Mouse (Mus musculus) Patski (cell line): ENCODE measurements around the gene Card14. TPM values are rescaled to one million over a fixed set of nuclear protein-coding genes. Genes with fewer than 3 reads are reported as not detected.
"Not testable (repeated sequence)": the region's sequence is repeated elsewhere in the genome, so short reads cannot be mapped to it uniquely, and the experiment has no call there.

Experiments
- ATAC-seq: fragments of 100-300 bp; one replicate; pipeline ENCODE4 v1.8.0; 2021
- CTCF ChIA-PET: fragments of 350-600 bp; sonication (Branson Sonifier 250); formaldehyde crosslinking; loops from one replicate; lab custom pipeline; 2022; ENCODE audit warnings: inconsistent platforms; lab: Charles Lee
- POLR2A ChIA-PET: fragments of 350-600 bp; sonication (Branson Sonifier 250); formaldehyde crosslinking; loops from one replicate; lab custom pipeline; 2022; ENCODE audit warnings: antibody characterized with exemption, inconsistent platforms; lab: Charles Lee
- DNase-seq: peaks from one replicate; pipeline ENCODE4 v3.0.0-alpha.2; 2011; ENCODE audit warnings: low read depth, low spot score
- H3K27me3 ChIP-seq: fragments of 371-371 bp; one replicate; pipeline ENCODE4 v1.5.1; 2021
- CTCF ChIP-seq: fragments of 100-300 bp; IDR thresholded peaks from one replicate; pipeline ENCODE4 v1.5.1; 2021
- in situ Hi-C: fragments of 300-500 bp; cut with MboI; formaldehyde crosslinking; loops from 3 replicates; pipeline ENCODE4 v1.11.1; 2018; ENCODE audit warnings: low pct_unique_long_range_greater_than_20kb, mixed read lengths
- polyA plus RNA-seq: library from polyadenylated mRNA; unstranded; gene quantifications from one replicate; pipeline ENCODE4 v1.2.3, GENCODE M21; 2021

Card14 gene
- polyA plus RNA-seq: 0.26 TPM

DNA sequence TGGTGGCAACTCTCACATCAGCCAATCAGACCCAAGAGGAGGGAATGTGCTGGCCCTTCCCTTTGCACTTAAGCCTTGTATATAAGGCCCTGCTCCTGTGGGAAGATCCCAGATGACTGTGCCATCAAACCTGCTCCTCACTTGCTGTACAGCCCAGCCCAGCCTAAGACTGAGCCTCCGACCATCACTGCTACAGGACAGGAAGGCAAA, at the start of gene Card14:
TSS of gene Card14 (plus strand) at position 111 of the 210 bp plus-strand sequence.
- DNase-seq (no peak), ATAC-seq (no peak)
- in situ Hi-C loops: no loop called here
- no peak for TF ChIP-seq CTCF
- CTCF ChIA-PET: no interaction called here
- POLR2A ChIA-PET: no interaction called here
- no peaks in the 10 kb centered on the region for H3K27me3 ChIP-seq

- H3K27me3 ChIP-seq: peaks cover 7% of the 10 kb centered on the region
- no peak for TF ChIP-seq CTCF
- POLR2A ChIA-PET: interaction anchor here (0.7 kb wide), 1 partner anchor 1617 kb away, joined by 3 read pairs; no protein-coding TSS in a partner anchor
- DNase-seq (no peak), ATAC-seq (no peak)
- CTCF ChIA-PET: no interaction called here
- in situ Hi-C loops: no loop called here
These were observed 49.4 kb upstream of the Card14 start for GRCm38 (mm10) chr11:119258216-119258571.

GRCm38 (mm10) chr11:119258572-119259322, 48.8 kb upstream of the Card14 start:
- H3K27me3 ChIP-seq: peaks cover 7% of the 10 kb centered on the region
- ATAC-seq: no peak
- no peak for DNase-seq
- CTCF ChIA-PET: interaction anchor here (0.9 kb wide), 1 partner anchor 9 kb away, joined by 4 read pairs; no protein-coding TSS in a partner anchor
- in situ Hi-C loops: no loop called here
- no peak for TF ChIP-seq CTCF
- POLR2A ChIA-PET: interaction anchor here (0.7 kb wide), 2 partner anchors 28 to 1616 kb away, joined by 3 read pairs; no protein-coding TSS in a partner anchor

DNA sequence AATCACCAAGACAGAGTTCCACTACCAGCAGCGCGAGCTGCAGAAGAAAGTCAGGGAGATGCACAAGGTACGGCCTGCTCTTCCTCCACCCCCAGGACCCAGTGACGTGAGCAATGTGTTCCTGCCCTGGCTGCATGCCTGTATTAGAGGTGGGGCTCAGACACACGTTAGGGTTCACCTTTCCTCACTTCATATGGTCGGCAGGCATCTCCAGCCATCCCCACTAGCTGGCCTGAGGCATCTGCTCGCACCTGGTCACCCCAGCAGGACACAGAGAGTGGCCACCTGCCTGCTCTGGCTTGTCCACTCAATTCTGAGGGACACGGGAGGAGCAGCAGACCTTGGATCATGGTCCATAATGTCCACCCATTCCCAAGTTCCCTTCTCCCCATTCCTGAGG, 47.6 kb upstream of the Card14 start:
- ATAC-seq: no peak
- in situ Hi-C loops: no loop called here
- TF ChIP-seq CTCF: no peak
- peaks cover 7% of the 10 kb centered on the region for H3K27me3 ChIP-seq
- POLR2A ChIA-PET: no interaction called here
- no peak for DNase-seq
- CTCF ChIA-PET: no interaction called here

GRCm38 (mm10) chr11:119264413-119264812, 43.2 kb upstream of the Card14 start:
- POLR2A ChIA-PET: no interaction called here
- ATAC-seq: no peak
- no peak for TF ChIP-seq CTCF
- CTCF ChIA-PET: no interaction called here
- H3K27me3 ChIP-seq: peaks cover 7% of the 10 kb centered on the region
- in situ Hi-C loops: no loop called here
- DNase-seq: no peak

DNA sequence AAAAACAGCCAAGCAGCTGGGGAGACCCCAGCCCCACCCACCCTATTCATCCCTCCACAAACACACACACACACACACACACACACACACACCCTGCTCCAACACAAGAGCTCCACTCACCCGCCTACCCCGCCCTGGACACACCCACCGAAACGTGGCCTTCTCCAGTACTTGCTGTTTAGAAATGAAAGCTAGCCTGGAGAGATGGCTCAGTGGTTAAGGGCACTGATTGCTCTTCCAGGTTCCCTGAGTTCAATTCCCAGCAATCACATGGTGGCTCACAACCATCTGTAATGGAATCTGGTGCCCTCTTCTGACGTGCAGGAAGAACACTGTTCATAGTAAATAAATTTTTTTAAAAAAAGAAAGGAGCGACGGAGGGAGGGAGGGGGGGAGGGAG, 41.8 kb upstream of the Card14 start:
- no peak for TF ChIP-seq CTCF
- in situ Hi-C loops: no loop called here
- POLR2A ChIA-PET: no interaction called here
- ATAC-seq: no peak
- no peak for DNase-seq
- H3K27me3 ChIP-seq: no peaks in the 10 kb centered on the region
- CTCF ChIA-PET: interaction anchor here (0.9 to 1.5 kb wide), 2 partner anchors 16 to 59 kb away, joined by 3 read pairs; no protein-coding TSS in a partner anchor

DNA sequence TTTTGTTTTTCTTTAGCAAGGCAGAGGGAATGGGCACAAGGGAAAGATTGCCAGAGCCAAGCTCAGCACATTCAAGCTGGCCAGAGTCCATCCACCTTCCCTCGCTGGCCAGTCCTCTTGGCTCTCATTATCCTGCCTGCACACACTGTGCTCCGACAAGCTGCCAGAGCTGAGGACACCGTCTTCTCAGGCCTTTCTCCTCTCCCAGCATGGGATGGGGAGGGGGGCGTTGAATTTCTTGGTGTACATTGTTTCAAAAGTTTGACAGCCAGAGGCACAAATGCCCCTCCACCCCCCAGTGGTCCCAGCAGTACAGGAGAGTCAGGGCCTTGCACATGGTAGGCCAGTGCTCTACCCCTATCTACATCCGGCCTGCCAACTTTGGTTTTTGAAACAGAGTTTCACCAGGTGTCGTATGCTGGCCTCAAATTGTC, 40.3 kb upstream of the Card14 start:
- ChIA-PET POLR2A (interaction anchor here (1.0 kb wide), 1 partner anchor 18 kb away, joined by 3 read pairs; no protein-coding TSS in a partner anchor), CTCF (interaction anchor here (0.6 to 2.2 kb wide), 6 partner anchors 8 to 63 kb away, joined by 3 to 9 read pairs (median 4); no protein-coding TSS in a partner anchor)
- DNase-seq: no peak
- TF ChIP-seq CTCF: no peak
- in situ Hi-C loops: no loop called here
- no peak for ATAC-seq
- H3K27me3 ChIP-seq: no peaks in the 10 kb centered on the region

DNA sequence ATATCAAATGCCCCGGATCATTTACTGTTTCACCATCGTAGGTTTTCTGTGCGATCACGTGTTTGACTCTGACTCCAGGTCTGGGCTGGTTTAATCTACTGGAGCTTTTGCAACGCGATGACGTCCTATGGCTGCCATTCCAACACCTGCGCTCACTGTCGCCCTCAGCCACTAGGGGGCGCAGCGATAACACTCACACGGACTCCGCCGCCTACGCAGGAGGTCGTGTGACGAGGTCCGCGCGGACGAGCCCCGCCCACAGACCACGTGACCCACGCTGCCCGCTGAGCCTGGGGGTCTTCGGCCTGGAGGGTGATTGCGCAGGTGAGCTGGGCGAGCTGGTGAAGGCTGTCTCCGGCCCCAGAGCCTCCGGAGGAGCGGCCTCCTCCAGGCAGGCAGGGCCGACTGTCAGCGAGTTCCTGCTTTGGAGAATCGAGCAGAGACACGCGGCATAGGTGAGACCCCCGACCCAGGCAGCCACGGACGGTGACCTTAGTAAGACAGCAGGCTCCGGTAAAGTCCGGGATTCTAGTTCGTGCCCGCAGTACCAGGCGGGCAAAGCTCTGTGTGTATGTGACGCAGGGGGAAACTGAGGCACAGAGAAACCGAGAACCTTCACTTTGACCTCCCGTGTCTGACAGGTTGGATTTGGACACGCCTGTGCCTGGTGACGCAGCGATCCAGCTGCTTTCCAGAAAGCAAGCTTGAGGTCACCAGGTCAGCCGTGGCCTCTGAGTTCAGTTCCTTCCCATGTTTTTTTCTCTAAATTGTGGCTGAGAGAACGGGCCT, 39.6 kb upstream of the Card14 start, which contains the start of gene Gaa:
TSS of gene Gaa (plus strand) at position 120 of the 789 bp plus-strand sequence.
- no peaks in the 10 kb centered on the region for H3K27me3 ChIP-seq
- peak; percentile 68 for ATAC-seq
- DNase-seq: no peak
- no peak for TF ChIP-seq CTCF
- in situ Hi-C loops: no loop called here
- ChIA-PET CTCF (interaction anchor here (0.6 to 2.2 kb wide), 6 partner anchors 8 to 54 kb away, joined by 3 to 9 read pairs (median 4); no protein-coding TSS in a partner anchor), POLR2A (interaction anchor here (1.0 to 1.2 kb wide), 2 partner anchors 18 to 19 kb away, joined by 3 read pairs; no protein-coding TSS in a partner anchor)

DNA sequence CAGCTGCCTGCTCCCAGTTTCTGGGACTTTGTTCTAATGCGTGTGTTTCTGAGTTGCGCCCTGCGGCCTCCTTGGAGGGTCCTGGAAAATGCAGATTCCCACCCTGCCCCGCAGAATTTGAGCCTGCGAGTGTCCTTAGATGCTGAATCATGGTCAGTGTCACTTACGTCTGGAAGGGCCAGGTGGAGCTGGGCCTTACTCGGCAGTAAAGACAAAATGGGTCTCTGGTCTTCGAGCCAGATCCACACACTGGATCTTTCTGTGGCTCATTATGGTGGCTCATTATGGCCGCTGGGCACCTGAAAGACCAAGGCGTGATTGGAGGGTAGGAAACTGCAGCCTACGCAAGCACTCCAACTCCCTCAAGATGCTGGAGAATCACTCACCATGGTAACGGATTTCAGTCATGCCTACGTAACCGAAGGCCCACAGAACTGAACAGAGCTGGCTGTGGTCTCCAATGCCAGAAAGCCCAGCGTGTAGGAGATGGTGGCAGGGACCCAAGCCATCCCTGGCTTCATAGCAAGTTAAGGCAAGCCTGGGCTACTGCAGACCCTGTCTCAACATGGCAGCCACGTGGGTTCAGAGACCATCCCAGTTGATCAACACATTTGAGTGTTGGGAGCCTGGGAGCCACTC, 38.9 kb upstream of the Card14 start:
- no peak for DNase-seq
- in situ Hi-C loops: no loop called here
- H3K27me3 ChIP-seq: no peaks in the 10 kb centered on the region
- ChIA-PET POLR2A (interaction anchor here (1.0 to 1.2 kb wide), 2 partner anchors 17 to 19 kb away, joined by 3 read pairs; no protein-coding TSS in a partner anchor), CTCF (interaction anchor here (0.9 to 2.2 kb wide), 5 partner anchors 7 to 54 kb away, joined by 3 to 9 read pairs (median 4); no protein-coding TSS in a partner anchor)
- no peak for TF ChIP-seq CTCF
- no peak for ATAC-seq

- ChIA-PET POLR2A (interaction anchor here (0.6 to 1.0 kb wide), 3 partner anchors 14 to 27 kb away, joined by 3 read pairs; no protein-coding TSS in a partner anchor), CTCF (interaction anchor here (1.0 to 1.8 kb wide), 5 partner anchors 12 to 66 kb away, joined by 3 to 10 read pairs (median 5); no protein-coding TSS in a partner anchor)
- ATAC-seq, H3K27me3 ChIP-seq, in situ Hi-C loops, DNase-seq: not testable (repeated sequence)
These were observed 35.1 kb upstream of the Card14 start for GRCm38 (mm10) chr11:119272492-119272891.
